Mouse (Mus musculus) gonadal fat pad, adult 2 months (tissue): ENCODE data around the gene Col3a1. TPM values are rescaled to one million over a fixed set of nuclear protein-coding genes. Genes with fewer than 3 reads are reported as not detected.

Source experiments
- DNase-seq: peaks from one replicate; pipeline ENCODE4 v3.0.0-alpha.2; 2012; ENCODE audit warnings: low read depth
- polyA plus RNA-seq: library from polyadenylated mRNA; depleted of rRNA; stranded (reverse); fragments of >200 nt; gene quantifications from 2 replicates; pipeline ENCODE4 v1.2.3, GENCODE M21; 2012; rRNA removed

The Col3a1 gene
- 231 and 259 TPM in 2 replicates for polyA plus RNA-seq

GRCm38 (mm10) chr1:45311388-45311787 is at the start of gene Col3a1:
Col3a1 (plus strand) TSS chr1:45311538.
- no peak for DNase-seq

GRCm38 (mm10) chr1:45269421-45269820 is 41.9 kb upstream of the Col3a1 start:
- DNase-seq: no peak

- no peak for DNase-seq
These were observed 35.3 kb upstream of the Col3a1 start for GRCm38 (mm10) chr1:45276006-45276539.

GRCm38 (mm10) chr1:45287954-45288353 is 23.4 kb upstream of the Col3a1 start:
- DNase-seq: no peak

- no peak for DNase-seq
These were observed 21.3 kb upstream of the Col3a1 start for GRCm38 (mm10) chr1:45290037-45290436.

GRCm38 (mm10) chr1:45299394-45300119 is 11.8 kb upstream of the Col3a1 start:
- DNase-seq: no peak

GRCm38 (mm10) chr1:45304273-45304672 is 7.1 kb upstream of the Col3a1 start:
- DNase-seq: no peak

GRCm38 (mm10) chr1:45309015-45309414 is 2.3 kb upstream of the Col3a1 start:
- DNase-seq: no peak

GRCm38 (mm10) chr1:45311962-45312361 is 624 bp downstream of the Col3a1 start:
- DNase-seq: no peak

- no peak for DNase-seq
These were observed 1.5 kb downstream of the Col3a1 start for GRCm38 (mm10) chr1:45312870-45313269.

GRCm38 (mm10) chr1:45313696-45314295 is 2.5 kb downstream of the Col3a1 start:
- no peak for DNase-seq

GRCm38 (mm10) chr1:45315767-45316528 is 4.6 kb downstream of the Col3a1 start:
- DNase-seq: no peak

- no peak for DNase-seq
These were observed 6.9 kb downstream of the Col3a1 start for GRCm38 (mm10) chr1:45318241-45318640.

GRCm38 (mm10) chr1:45320861-45321260 is 9.5 kb downstream of the Col3a1 start:
- DNase-seq: no peak

GRCm38 (mm10) chr1:45329149-45329548 is 17.8 kb downstream of the Col3a1 start:
- no peak for DNase-seq

- DNase-seq: peak; percentile 65
These were observed 44.6 kb downstream of the Col3a1 start for GRCm38 (mm10) chr1:45355944-45356343.

GRCm38 (mm10) chr1:45358020-45358419 is 46.7 kb downstream of the Col3a1 start:
- no peak for DNase-seq

GRCm38 (mm10) chr1:45359147-45359546 is 47.8 kb downstream of the Col3a1 start:
- DNase-seq: no peak

GRCm38 (mm10) chr1:45359673-45360072 is 48.3 kb downstream of the Col3a1 start:
- DNase-seq: no peak

GRCm38 (mm10) chr1:45363274-45363673 is 51.9 kb downstream of the Col3a1 start:
- DNase-seq: no peak

GRCm38 (mm10) chr1:45365427-45365826 is 54.1 kb downstream of the Col3a1 start:
- no peak for DNase-seq

GRCm38 (mm10) chr1:45379992-45380690 is 68.8 kb downstream of the Col3a1 start:
- DNase-seq: no peak
